Mouse (Mus musculus): ENCODE measurements around the gene Prelp. TPM values are rescaled to one million over a fixed set of nuclear protein-coding genes. Genes with fewer than 3 reads are reported as not detected.

The Prelp gene
- polyA plus RNA-seq, 1 experiment from 2014 or later = 1.7 TPM

DNA sequence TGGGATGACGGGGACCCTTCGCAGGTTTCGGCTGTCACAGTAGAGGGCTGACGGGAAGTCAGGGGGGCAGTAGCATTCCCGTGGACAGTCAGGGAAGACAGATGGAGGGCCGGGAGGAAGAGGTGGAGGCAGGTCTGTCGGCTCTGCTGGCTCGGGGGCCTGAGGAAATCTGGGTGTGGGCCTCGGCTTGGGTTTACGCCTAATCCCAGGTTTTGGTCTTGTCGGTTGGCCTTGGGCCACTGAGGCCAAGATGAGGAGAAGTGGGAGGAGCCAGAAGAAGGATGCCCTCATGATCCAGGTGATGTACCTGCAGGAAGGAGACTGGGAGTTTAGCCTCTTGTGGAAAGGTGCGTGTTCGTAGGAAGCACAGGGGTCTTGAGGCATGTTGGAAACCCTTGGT, 6.1 kb downstream of the Prelp start:
- no peak for ATAC-seq (ENCODE audit: low read depth)
- WGBS (ENCODE audit: insufficient replicate concordance) = 71% methylated on average over 13 of the region's 13 CpGs
- Histone ChIP-seq H3K36me3 (no peaks in the 10 kb centered on the region), H3K4me3 (replicated peaks) (no peak overlapping the region), H3K9me3 (replicated peaks) (no peaks in the 10 kb centered on the region), H3K27me3 (peaks cover 19% of the 10 kb centered on the region), H3K4me1 (replicated peaks) (peaks cover 3% of the 10 kb centered on the region), H3K9ac (no peak overlapping the region), H3K4me2 (no peak overlapping the region), H3K27ac (no peak overlapping the region)
- no peak for DNase-seq

DNA sequence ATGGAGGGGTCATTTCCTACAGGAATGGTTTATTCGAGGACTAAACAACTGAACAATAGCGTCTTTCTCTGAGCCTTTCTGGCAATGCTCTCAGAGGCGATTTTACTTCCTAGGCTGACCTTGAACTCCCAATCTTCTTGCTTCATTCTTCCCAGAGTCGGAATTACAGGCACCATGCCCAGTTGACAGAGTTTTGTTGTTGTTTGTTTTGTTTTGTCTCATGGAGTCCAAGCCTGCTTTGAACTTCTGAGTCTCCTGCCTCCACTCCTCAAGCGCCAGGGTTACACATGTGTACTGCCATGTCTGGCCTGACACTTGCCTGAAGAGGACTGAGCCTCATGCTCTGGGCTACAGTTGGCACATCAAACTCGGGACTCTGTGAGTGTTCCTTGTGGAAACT, 8.2 kb downstream of the Prelp start:
- WGBS (ENCODE audit: insufficient replicate concordance) = 67% methylated on average over 6 of the region's 6 CpGs
- Histone ChIP-seq H3K4me2 (no peak overlapping the region), H3K27me3 (peaks cover 32% of the 10 kb centered on the region), H3K4me3 (replicated peaks) (no peak overlapping the region), H3K36me3 (no peaks in the 10 kb centered on the region), H3K27ac (no peak overlapping the region), H3K9ac (no peak overlapping the region), H3K4me1 (replicated peaks) (peaks cover 17% of the 10 kb centered on the region), H3K9me3 (replicated peaks) (no peaks in the 10 kb centered on the region)
- ATAC-seq (ENCODE audit: low read depth) = no peak
- DNase-seq = no peak

DNA sequence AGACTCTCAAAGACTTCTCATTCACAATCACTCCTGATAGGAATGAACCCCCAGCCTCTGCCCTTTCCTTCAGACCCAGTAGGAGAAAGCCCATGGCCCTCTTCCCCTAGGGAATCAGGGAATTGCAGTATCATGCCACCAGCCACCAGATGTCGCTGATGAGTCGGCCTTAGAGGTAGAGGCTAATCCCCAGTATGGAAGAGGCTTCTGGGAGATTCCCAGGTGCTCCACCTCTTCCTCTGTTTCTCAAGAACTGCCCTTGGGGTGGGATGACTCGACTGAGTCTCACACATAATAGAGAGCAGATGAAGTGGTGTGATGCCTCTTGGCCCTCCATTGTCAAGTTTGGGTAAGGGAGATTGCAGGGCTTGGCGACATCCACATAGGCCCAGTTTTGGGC, 9.8 kb downstream of the Prelp start:
- ATAC-seq (ENCODE audit: low read depth) = no peak
- H3K4me3 ChIP-seq (replicated peaks) = no peak overlapping the region
- peaks cover 44% of the 10 kb centered on the region for H3K27me3 ChIP-seq

DNA sequence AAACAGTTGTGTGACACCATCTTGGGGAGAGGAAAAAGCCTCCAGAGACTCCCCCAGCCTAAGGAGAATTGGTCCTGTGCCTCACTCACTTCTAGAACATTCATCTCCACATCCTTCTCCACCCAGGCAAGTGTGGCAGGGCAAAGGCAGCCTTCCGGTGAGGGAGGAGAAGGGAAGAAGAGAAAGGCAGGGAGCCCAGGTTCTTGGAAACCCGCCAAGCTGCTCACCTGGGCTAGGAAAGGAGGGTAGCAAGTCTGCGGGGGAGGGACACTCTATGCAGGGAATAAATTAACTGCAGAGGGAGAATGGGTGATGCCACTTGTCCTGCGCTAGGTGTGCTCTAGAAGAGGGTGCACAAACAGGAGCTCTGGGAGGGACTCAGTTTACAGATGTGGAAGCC, 10.2 kb downstream of the Prelp start:
- peaks cover 25% of the 10 kb centered on the region for H3K4me1 ChIP-seq (replicated peaks)
- H3K9ac ChIP-seq = no peak overlapping the region
- no peak overlapping the region for H3K4me2 ChIP-seq
- 62% methylated on average over 4 of the region's 4 CpGs for WGBS (ENCODE audit: insufficient replicate concordance)
- H3K4me3 ChIP-seq (replicated peaks) = no peak overlapping the region
- DNase-seq = no peak
- no peaks in the 10 kb centered on the region for H3K36me3 ChIP-seq
- peaks cover 49% of the 10 kb centered on the region for H3K27me3 ChIP-seq
- no peak overlapping the region for H3K27ac ChIP-seq
- no peaks in the 10 kb centered on the region for H3K9me3 ChIP-seq (replicated peaks)
- ATAC-seq (ENCODE audit: low read depth) = no peak

More for the DNA sequence above, 9.8 kb downstream of the Prelp start:
- Histone ChIP-seq H3K9me3 (replicated peaks) (no peaks in the 10 kb centered on the region), H3K4me1 (replicated peaks) (peaks cover 25% of the 10 kb centered on the region), H3K36me3 (no peaks in the 10 kb centered on the region), H3K9ac (no peak overlapping the region), H3K4me2 (no peak overlapping the region), H3K27ac (no peak overlapping the region)
- DNase-seq = peak; percentile 55
- WGBS (ENCODE audit: insufficient replicate concordance) = 23% methylated on average over 4 of the region's 4 CpGs

DNA sequence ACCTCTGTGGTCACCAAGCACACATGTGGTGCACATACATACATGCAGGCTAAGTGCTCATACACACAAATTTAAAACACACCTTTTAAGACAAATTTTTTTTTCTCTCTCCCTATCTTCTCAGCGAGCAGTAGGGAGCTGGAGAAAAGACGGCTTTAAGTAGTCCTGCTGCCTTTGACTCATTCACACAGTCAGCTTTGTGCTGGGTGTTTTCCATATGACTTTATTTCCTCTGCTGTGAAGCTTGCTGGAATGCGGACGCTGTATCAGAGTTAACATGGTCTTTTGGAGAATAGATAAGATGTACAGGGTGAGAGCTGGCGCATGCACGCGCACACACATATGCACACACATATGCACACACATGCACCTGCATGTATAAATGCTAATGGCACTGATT, 11.1 kb downstream of the Prelp start:
- no peak for ATAC-seq (ENCODE audit: low read depth)
- Histone ChIP-seq H3K4me3 (replicated peaks) (no peak overlapping the region), H3K27me3 (peaks cover 55% of the 10 kb centered on the region), H3K9ac (no peak overlapping the region), H3K4me2 (no peak overlapping the region), H3K9me3 (replicated peaks) (no peaks in the 10 kb centered on the region), H3K36me3 (no peaks in the 10 kb centered on the region), H3K4me1 (replicated peaks) (peaks cover 25% of the 10 kb centered on the region), H3K27ac (no peak overlapping the region)
- WGBS (ENCODE audit: insufficient replicate concordance) = 68% methylated on average over 7 of the region's 7 CpGs
- no peak for DNase-seq

DNA sequence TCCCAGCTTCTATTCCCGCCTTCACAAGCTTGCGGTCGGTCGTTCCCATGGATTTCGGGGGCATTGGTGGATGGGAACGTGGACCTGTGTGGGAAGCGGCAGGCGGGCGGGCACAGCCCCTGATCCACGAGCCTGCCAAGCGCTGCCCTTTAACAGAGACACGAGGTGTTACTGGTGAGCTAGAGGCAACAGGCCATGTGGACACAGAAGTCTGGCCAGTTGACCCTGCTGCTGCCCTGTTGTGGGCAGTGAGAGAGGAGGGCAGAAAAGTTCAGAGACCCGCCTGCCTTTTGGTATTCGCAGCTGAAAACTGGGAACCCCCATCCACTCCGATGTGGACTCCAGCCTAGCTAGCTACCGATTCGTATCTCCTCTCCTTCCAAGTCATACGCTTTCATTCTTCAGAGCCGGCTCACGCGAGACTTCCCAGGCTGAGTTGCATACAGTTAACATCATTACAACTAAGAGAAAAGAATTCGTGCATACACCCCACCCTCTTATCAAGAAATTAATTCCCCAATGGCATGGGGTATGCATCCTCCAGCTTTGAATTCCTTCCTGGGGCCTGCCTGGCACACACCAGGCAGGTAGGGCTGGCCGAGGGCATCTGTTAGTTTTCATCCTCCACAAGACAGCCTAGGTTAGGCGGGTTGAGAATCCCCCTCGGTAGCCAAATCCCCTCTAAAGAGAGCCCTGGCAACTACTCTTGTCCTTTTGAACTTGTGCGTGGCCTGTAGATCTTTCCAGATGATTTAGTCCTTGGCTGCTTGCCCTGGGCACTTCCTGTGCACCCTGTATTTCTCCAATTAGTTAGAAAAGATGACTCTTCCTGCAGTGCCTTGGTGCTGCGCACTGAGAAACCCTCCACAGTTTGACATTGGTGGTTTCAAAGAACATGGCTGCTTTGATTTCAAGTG, 12.3 kb downstream of the Prelp start:
- Histone ChIP-seq H3K4me2 (peak overlapping the region; percentile 79), H3K9ac (peak overlapping the region; percentile 66), H3K27ac (no peak overlapping the region), H3K36me3 (no peaks in the 10 kb centered on the region), H3K4me1 (replicated peaks) (peaks cover 25% of the 10 kb centered on the region), H3K27me3 (peaks cover 63% of the 10 kb centered on the region), H3K9me3 (replicated peaks) (no peaks in the 10 kb centered on the region), H3K4me3 (replicated peaks) (peak overlapping the region; percentile 51)
- DNase-seq = no peak
- ATAC-seq (ENCODE audit: low read depth) = peak; percentile 33; the same call in 1 of the 2 replicates
- 13% methylated on average over 27 of the region's 27 CpGs for WGBS (ENCODE audit: insufficient replicate concordance)

DNA sequence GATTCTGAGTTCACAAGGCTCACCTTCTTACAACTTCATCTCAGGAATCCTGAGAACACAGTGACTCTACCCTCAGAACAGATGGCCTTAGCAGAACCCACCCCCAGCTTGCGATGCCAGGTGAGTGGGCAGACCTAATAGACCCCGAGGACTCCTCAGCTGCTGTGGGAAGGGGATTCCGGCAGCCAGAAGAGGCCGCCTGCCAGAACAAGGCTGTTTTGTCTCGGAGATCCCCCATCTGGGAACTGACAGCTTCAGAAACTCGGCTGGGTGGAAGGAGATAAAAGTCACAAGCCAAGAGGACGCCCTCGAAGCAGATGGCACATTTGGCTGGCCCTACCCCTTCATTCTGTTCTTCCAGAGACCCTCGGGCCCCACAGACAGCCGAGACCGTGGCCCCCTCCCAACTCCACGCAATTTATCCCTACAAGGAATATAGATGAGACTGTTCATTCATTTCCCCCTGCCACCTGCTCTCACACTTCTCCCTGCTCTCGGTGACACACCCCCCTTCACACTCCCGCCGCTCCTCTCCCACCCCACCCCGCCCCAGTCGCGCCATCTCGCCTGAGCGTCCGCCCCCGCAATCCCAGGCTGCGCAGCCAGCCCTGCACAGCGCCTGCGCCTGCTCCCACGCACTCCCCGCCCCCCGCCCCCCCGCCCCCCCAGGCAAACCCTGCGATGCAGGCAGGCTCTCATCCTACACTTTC, 13.1 kb downstream of the Prelp start, which contains the start of gene Optc:
TSS of gene Optc (minus strand) at position 51 of the 710 bp plus-strand sequence.
- Histone ChIP-seq H3K4me3 (replicated peaks) (peak within 1 kb of the TSS; percentile 51), H3K9me3 (replicated peaks) (no peaks in the 10 kb centered on the region), H3K9ac (peak within 1 kb of the TSS; percentile 66), H3K27ac (no peak within 1 kb of the TSS), H3K27me3 (peaks cover 70% of the 10 kb centered on the region), H3K4me2 (peak within 1 kb of the TSS; percentile 79), H3K4me1 (replicated peaks) (peaks cover 25% of the 10 kb centered on the region), H3K36me3 (no peaks in the 10 kb centered on the region)
- 4% methylated on average over 30 of the region's 30 CpGs for WGBS (ENCODE audit: insufficient replicate concordance)
- ATAC-seq (ENCODE audit: low read depth) = peak; percentile 80
- peak; percentile 41 for DNase-seq

DNA sequence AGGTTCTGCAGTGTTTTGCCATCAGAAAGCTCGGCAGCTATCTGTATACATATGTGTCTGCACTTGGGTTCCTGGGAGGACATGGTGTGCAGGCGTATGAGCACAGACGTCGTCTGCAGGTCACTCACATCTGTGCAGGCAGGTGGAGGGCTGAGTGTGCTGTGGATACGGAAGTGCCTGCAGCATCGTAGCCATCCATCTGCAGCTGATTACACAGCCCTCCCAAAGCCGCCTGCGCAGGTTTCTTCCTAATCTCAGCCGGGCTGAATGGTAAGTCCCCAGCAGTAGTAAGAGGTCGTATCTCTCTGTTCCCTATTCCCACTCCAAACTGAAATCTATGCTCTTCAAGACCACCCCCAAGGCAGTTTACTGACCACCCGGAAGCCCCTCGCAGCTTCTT, 14.8 kb downstream of the Prelp start:
- Histone ChIP-seq H3K9me3 (replicated peaks) (no peaks in the 10 kb centered on the region), H3K4me3 (replicated peaks) (no peak overlapping the region), H3K27me3 (peaks cover 79% of the 10 kb centered on the region), H3K27ac (no peak overlapping the region), H3K4me2 (no peak overlapping the region), H3K4me1 (replicated peaks) (peaks cover 25% of the 10 kb centered on the region), H3K36me3 (no peaks in the 10 kb centered on the region), H3K9ac (no peak overlapping the region)
- 50% methylated on average over 12 of the region's 12 CpGs for WGBS (ENCODE audit: insufficient replicate concordance)
- ATAC-seq (ENCODE audit: low read depth) (no peak), DNase-seq (no peak)

DNA sequence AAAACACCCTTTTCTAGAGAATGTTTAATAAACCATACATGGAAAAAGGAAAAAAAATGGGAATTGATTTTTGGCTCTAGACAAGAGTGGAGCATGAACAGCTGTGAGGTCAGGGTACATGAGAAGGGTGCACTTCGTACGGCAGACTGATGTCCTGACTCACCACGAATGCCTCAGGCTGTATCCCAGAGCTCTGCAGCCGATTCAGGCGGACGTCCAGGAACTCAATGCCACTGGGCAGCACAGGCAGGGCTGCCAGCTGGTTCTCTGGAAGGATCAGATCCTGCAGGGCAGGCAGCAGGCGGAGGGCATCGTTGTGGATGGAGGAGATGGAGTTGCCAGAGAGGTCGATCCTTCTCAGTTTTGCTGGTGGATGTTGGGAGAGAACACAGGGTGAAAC, 20.4 kb downstream of the Prelp start:
- ATAC-seq (ENCODE audit: low read depth) (no peak), DNase-seq (no peak)
- Histone ChIP-seq H3K27me3 (peaks cover 28% of the 10 kb centered on the region), H3K27ac (no peak overlapping the region), H3K9ac (no peak overlapping the region), H3K4me2 (no peak overlapping the region), H3K4me3 (replicated peaks) (no peak overlapping the region), H3K9me3 (replicated peaks) (no peaks in the 10 kb centered on the region), H3K36me3 (no peaks in the 10 kb centered on the region), H3K4me1 (replicated peaks) (peaks cover 27% of the 10 kb centered on the region)
- 70% methylated on average over 9 of the region's 9 CpGs for WGBS (ENCODE audit: insufficient replicate concordance)

DNA sequence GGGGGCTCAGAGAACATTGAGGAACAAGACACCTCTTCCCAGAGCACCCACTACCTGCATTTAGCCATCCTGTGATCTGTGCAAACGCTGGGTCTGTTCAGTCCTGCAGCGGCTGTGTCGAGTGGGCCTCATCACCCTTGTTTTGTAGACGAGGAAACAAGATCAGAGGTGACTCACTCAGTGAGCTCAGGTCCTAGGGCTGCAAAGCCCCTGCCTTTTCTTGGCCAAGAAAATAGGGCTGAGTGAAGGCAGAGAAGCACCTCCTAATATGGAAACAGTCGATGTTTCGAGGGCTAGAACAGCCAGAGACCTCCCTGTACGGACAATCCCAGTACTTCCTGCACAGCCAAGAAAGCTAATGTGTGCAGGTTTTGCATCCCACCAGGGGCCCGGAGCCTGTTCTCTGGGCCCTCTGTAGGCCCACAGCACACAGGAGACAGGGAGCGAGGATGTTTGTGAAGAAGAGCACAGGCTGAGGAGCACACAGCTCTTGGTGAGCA, 22.1 kb downstream of the Prelp start:
- Histone ChIP-seq H3K4me2 (no peak overlapping the region), H3K36me3 (no peaks in the 10 kb centered on the region), H3K4me3 (replicated peaks) (no peak overlapping the region), H3K27me3 (peaks cover 16% of the 10 kb centered on the region), H3K9ac (no peak overlapping the region), H3K4me1 (replicated peaks) (peaks cover 43% of the 10 kb centered on the region), H3K9me3 (replicated peaks) (no peaks in the 10 kb centered on the region), H3K27ac (0 out of 2 replicates have a peak overlapping the region, but pooled peaks have one; percentile 9)
- ATAC-seq (ENCODE audit: low read depth) (no peak), DNase-seq (no peak)
- WGBS (ENCODE audit: insufficient replicate concordance) = 70% methylated on average over 9 of the region's 9 CpGs

DNA sequence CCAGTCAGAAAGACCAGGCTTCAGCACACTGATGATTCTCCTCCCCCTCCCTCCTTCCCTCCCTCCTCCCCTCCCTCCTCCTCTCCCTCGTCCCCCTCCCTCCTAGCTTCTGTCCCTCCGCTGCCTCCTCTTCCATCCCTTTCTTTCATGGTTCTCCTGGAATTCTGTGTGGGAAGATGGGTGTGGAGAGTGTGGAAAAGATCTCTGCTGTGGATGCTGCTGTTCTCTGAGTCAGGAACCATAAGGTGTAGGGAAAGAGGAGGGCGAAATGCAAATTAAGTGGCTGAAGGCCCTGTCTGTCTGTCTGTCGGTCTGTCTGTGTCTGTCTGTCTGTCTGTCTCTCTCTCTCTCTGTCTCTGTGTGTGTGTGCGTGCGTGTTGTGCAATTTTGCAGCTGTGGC, 23.9 kb downstream of the Prelp start:
- Histone ChIP-seq H3K36me3 (no peaks in the 10 kb centered on the region), H3K9ac (peak overlapping the region; percentile 72; the same call in 1 of the 2 replicates), H3K4me1 (replicated peaks) (peaks cover 57% of the 10 kb centered on the region), H3K9me3 (replicated peaks) (no peaks in the 10 kb centered on the region), H3K4me2 (no peak overlapping the region), H3K27me3 (0 out of 2 replicates have a peak, but pooled peaks cover 5% of the 10 kb centered on the region), H3K4me3 (replicated peaks) (no peak overlapping the region), H3K27ac (peak overlapping the region; percentile 98)
- DNase-seq (no peak), ATAC-seq (ENCODE audit: low read depth) (no peak)
- 64% methylated on average over 6 of the region's 6 CpGs for WGBS (ENCODE audit: insufficient replicate concordance)

All from liver, embryonic 13.5 days (tissue).